Mouse (Mus musculus): Measurements from ENCODE around the gene Slc26a3. TPM values are rescaled to one million over a fixed set of nuclear protein-coding genes. Genes with fewer than 3 reads are reported as not detected.

The Slc26a3 gene
- polyA plus RNA-seq, 1 experiment = not detected

GRCm38 (mm10) chr12:31508496-31508895, 117.8 kb downstream of the Slc26a3 start:
- Histone ChIP-seq H3K27me3 (ENCODE audit: control insufficient read depth, insufficient read depth, insufficient read length) (no peaks in the 10 kb centered on the region), H3K79me2 (ENCODE audit: control insufficient read depth, insufficient read depth) (no peaks in the 10 kb centered on the region), H3ac (ENCODE audit: control insufficient read depth, insufficient read length) (no peak overlapping the region), H3K4me2 (ENCODE audit: low read depth) (peak overlapping the region; percentile 22), H3K36me3 (ENCODE audit: control insufficient read depth, insufficient read depth) (no peaks in the 10 kb centered on the region), H3K4me3 (no peak overlapping the region)
- no peak for TF ChIP-seq SRF (IDR thresholded peaks at IDR 0.05; ENCODE audit: control insufficient read depth, insufficient read length, low read depth)
- no peak for TF ChIP-seq TCF12 (IDR thresholded peaks at IDR 0.05; ENCODE audit: insufficient read depth, poor library complexity, severe bottlenecking)
- TF ChIP-seq E2F4 (IDR thresholded peaks at IDR 0.05; ENCODE audit: insufficient read depth) = no peak
- TF ChIP-seq MYOD1 (IDR thresholded peaks at IDR 0.05; ENCODE audit: control insufficient read depth in 1 of 3, insufficient read length in 2 of 3, low read depth in 2 of 3) = no peak
- no peak for TF ChIP-seq POLR2A (IDR thresholded peaks at IDR 0.05; ENCODE audit: insufficient read length, low read depth)
- TF ChIP-seq MAX (IDR thresholded peaks at IDR 0.05; ENCODE audit: low read depth) = no peak
- TF ChIP-seq POLR2AphosphoS2 (IDR thresholded peaks at IDR 0.05; ENCODE audit: insufficient read length, low read depth) = no peak
- no peak for TF ChIP-seq USF1 (IDR thresholded peaks at IDR 0.05; ENCODE audit: low read depth)
- no peak for TF ChIP-seq REST (IDR thresholded peaks at IDR 0.05; ENCODE audit: insufficient read depth, insufficient read length)
- no peak for TF ChIP-seq CEBPB (IDR thresholded peaks at IDR 0.05; ENCODE audit: insufficient read depth, poor library complexity, severe bottlenecking)
- TF ChIP-seq MYOG (IDR thresholded peaks at IDR 0.05; ENCODE audit: control insufficient read depth in 1 of 3, insufficient read depth in 1 of 3, insufficient read length in 2 of 3, low read depth in 2 of 3) = no peak

- Histone ChIP-seq H3K79me2 (ENCODE audit: control insufficient read depth, insufficient read depth) (no peaks in the 10 kb centered on the region), H3K4me2 (ENCODE audit: low read depth) (no peak overlapping the region), H3K36me3 (ENCODE audit: control insufficient read depth, insufficient read depth) (no peaks in the 10 kb centered on the region), H3K4me3 (no peak overlapping the region), H3ac (ENCODE audit: control insufficient read depth, insufficient read length) (no peak overlapping the region), H3K27me3 (ENCODE audit: control insufficient read depth, insufficient read depth, insufficient read length) (no peaks in the 10 kb centered on the region)
- TF ChIP-seq CEBPB (IDR thresholded peaks at IDR 0.05; ENCODE audit: insufficient read depth, poor library complexity, severe bottlenecking) (no peak), POLR2AphosphoS2 (IDR thresholded peaks at IDR 0.05; ENCODE audit: insufficient read length, low read depth) (no peak)
These were observed 120.5 kb downstream of the Slc26a3 start for GRCm38 (mm10) chr12:31511218-31511617.

DNA sequence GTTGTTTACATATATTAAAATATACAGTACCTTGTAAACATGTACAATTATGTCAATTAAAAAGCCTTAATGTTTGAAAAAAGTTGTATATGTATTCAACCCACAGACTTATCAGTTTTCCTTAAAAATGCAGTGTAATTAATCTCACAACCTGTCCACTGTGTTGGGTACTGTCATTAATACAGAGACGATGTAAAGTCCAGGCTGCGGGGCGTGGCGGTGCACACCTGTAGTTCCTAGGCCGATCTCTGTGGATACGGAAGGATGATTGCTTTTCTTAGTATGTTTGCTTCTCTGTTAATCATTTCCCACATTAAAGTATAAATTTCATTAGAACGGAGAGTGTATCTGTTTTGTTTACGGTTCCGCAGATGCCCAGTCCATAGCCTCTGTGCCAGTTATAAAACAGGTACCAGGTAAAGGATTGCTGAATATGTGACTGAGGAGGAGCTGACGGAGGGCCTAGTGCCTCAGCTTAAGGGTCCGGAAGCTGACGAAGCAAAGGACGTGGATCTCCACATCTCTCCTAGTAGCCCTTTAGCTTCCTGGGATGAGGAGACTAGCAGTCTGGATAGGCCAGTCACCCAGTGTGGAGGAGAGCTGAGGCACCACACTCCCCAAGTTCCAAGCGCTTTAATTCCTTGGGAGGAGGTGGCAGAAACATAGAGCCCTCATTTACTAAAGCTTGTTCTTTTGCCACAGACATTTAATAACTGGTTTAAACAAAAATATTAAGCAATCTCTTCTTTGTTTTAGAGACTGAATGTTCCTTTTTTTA, 122.2 kb downstream of the Slc26a3 start:
- H3K36me3 ChIP-seq (ENCODE audit: control insufficient read depth, insufficient read depth) = no peaks in the 10 kb centered on the region
- H3K79me2 ChIP-seq (ENCODE audit: control insufficient read depth, insufficient read depth) = no peaks in the 10 kb centered on the region
- no peak overlapping the region for H3K4me2 ChIP-seq (ENCODE audit: low read depth)
- no peak overlapping the region for H3K4me3 ChIP-seq
- TF ChIP-seq REST (IDR thresholded peaks at IDR 0.05; ENCODE audit: insufficient read depth, insufficient read length) (no peak), POLR2A (IDR thresholded peaks at IDR 0.05; ENCODE audit: insufficient read length, low read depth) (no peak), MYOD1 (IDR thresholded peaks at IDR 0.05; ENCODE audit: control insufficient read depth in 1 of 3, insufficient read length in 2 of 3, low read depth in 2 of 3) (no peak), E2F4 (IDR thresholded peaks at IDR 0.05; ENCODE audit: insufficient read depth) (no peak), TCF3 (IDR thresholded peaks at IDR 0.05; ENCODE audit: insufficient read length, low read depth) (no peak), USF1 (IDR thresholded peaks at IDR 0.05; ENCODE audit: low read depth) (no peak)
- no peak overlapping the region for H3ac ChIP-seq (ENCODE audit: control insufficient read depth, insufficient read length)
- no peaks in the 10 kb centered on the region for H3K27me3 ChIP-seq (ENCODE audit: control insufficient read depth, insufficient read depth, insufficient read length)

DNA sequence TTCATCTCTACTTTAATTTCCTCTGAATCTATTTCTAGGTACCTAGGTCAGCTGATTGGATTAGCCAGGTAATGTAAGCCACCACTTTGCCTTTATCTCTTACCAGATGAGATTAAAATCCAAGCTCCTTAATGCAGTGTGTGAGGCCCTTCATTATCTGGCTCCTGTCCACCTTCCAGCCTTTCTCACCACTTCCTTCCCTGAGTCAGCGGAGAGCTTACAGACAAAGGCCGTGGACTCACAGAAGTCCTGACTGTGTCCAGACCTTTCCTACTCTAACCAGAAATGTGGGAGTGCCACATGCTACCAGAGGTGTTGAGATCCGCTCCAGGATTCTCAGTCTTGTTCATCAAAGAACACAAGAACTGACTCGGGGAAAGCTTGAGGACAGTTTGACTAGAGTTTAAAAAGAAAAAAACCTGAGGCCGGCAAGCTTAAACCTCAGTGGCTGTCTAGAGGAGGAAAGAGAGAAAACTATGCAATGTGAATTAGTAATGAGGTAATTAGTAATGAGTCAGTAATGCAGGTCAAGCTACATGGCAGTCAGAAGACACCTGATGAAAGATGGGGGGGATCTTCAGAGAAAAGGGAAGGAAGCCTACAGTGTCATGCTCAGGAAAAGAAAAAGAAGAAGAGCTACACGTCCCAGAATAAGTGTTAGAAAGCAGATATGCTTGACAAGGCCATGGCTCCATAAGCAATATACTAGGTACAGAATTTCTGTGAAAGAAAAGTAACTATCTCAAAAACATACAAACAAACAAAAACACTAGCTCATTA, 123.2 kb downstream of the Slc26a3 start:
- TF ChIP-seq POLR2A (IDR thresholded peaks at IDR 0.05; ENCODE audit: insufficient read length, low read depth) (no peak), MYOD1 (IDR thresholded peaks at IDR 0.05; ENCODE audit: control insufficient read depth in 1 of 3, insufficient read length in 2 of 3, low read depth in 2 of 3) (no peak), MYOG (IDR thresholded peaks at IDR 0.05; ENCODE audit: control insufficient read depth in 1 of 3, insufficient read depth in 1 of 3, insufficient read length in 2 of 3, low read depth in 2 of 3) (no peak), POLR2AphosphoS2 (IDR thresholded peaks at IDR 0.05; ENCODE audit: insufficient read length, low read depth) (no peak), TCF3 (IDR thresholded peaks at IDR 0.05; ENCODE audit: insufficient read length, low read depth) (no peak), USF1 (IDR thresholded peaks at IDR 0.05; ENCODE audit: low read depth) (no peak), MAX (IDR thresholded peaks at IDR 0.05; ENCODE audit: low read depth) (no peak), E2F4 (IDR thresholded peaks at IDR 0.05; ENCODE audit: insufficient read depth) (no peak), CEBPB (IDR thresholded peaks at IDR 0.05; ENCODE audit: insufficient read depth, poor library complexity, severe bottlenecking) (no peak), TCF12 (IDR thresholded peaks at IDR 0.05; ENCODE audit: insufficient read depth, poor library complexity, severe bottlenecking) (no peak), REST (IDR thresholded peaks at IDR 0.05; ENCODE audit: insufficient read depth, insufficient read length) (no peak), SRF (IDR thresholded peaks at IDR 0.05; ENCODE audit: control insufficient read depth, insufficient read length, low read depth) (no peak)

DNA sequence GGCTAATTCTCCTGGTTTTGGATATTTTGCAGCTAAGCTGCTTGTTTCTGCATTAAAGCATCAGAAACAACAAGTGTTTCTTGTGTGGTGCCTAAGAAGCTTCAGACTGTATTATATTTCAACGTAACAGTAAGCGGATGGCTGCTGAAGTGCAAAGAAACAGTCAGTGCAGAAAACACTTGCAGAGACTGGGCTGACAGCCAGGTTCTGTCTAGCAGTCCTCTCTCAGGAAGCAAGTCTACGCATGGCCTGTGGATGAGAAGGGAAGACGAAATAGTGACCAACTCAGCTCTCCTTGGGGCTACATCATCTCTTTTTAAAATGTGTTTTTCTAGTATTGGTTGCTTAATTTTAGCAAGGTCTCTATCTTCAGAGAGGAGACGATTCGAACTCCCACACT, 129.4 kb downstream of the Slc26a3 start:
- no peak for TF ChIP-seq TCF3 (IDR thresholded peaks at IDR 0.05; ENCODE audit: insufficient read length, low read depth)
- no peak for TF ChIP-seq MYOD1 (IDR thresholded peaks at IDR 0.05; ENCODE audit: control insufficient read depth in 1 of 3, insufficient read length in 2 of 3, low read depth in 2 of 3)
- TF ChIP-seq POLR2A (IDR thresholded peaks at IDR 0.05; ENCODE audit: insufficient read length, low read depth) = no peak
- TF ChIP-seq USF1 (IDR thresholded peaks at IDR 0.05; ENCODE audit: low read depth) = no peak
- TF ChIP-seq E2F4 (IDR thresholded peaks at IDR 0.05; ENCODE audit: insufficient read depth) = no peak
- no peak for TF ChIP-seq MYOG (IDR thresholded peaks at IDR 0.05; ENCODE audit: control insufficient read depth in 1 of 3, insufficient read depth in 1 of 3, insufficient read length in 2 of 3, low read depth in 2 of 3)
- TF ChIP-seq MAX (IDR thresholded peaks at IDR 0.05; ENCODE audit: low read depth) = no peak
- no peak for TF ChIP-seq SRF (IDR thresholded peaks at IDR 0.05; ENCODE audit: control insufficient read depth, insufficient read length, low read depth)
- no peak overlapping the region for H3K4me3 ChIP-seq
- H3K79me2 ChIP-seq (ENCODE audit: control insufficient read depth, insufficient read depth) = no peaks in the 10 kb centered on the region
- no peak overlapping the region for H3ac ChIP-seq (ENCODE audit: control insufficient read depth, insufficient read length)
- H3K36me3 ChIP-seq (ENCODE audit: control insufficient read depth, insufficient read depth) = no peaks in the 10 kb centered on the region
- no peak overlapping the region for H3K4me2 ChIP-seq (ENCODE audit: low read depth)
- no peaks in the 10 kb centered on the region for H3K27me3 ChIP-seq (ENCODE audit: control insufficient read depth, insufficient read depth, insufficient read length)

More for the DNA sequence above, 123.2 kb downstream of the Slc26a3 start:
- Histone ChIP-seq H3K79me2 (ENCODE audit: control insufficient read depth, insufficient read depth) (no peaks in the 10 kb centered on the region), H3K36me3 (ENCODE audit: control insufficient read depth, insufficient read depth) (no peaks in the 10 kb centered on the region), H3ac (ENCODE audit: control insufficient read depth, insufficient read length) (no peak overlapping the region), H3K4me3 (no peak overlapping the region), H3K27me3 (ENCODE audit: control insufficient read depth, insufficient read depth, insufficient read length) (no peaks in the 10 kb centered on the region), H3K4me2 (ENCODE audit: low read depth) (peak overlapping the region; percentile 1)

All from myocyte (in vitro differentiated cells).